ENCODE assay signal across 8 mouse cellular contexts in the genomic region with DNA sequence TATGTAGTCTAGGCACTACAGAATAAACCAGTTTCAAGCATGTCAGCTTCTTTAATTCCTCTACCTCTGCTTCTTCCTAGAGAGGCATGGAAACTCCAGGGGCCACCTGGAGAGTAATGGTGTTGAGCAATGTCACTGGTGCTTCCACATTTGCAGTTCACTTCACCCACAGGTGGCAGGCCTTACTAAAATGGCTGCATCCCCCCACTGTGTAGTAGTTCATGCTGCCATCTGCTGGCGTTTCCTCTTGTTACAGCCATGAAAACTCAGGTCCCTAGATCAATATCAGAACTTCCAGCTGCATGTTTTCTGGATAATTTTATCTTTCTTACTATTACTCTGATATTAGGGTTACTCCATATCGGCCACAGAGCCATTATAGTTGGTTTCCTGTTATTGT.
DNase-seq lines count a peak whose midpoint lies in the region; ATAC-seq and TF ChIP-seq lines count a peak whose summit lies in the region.

No protein-coding gene starts in this region.

- peak; percentile 54 for TF ChIP-seq CTCF in gastrocnemius, adult 2 months (IDR thresholded peaks at IDR 0.05)
- TF ChIP-seq CTCF in spleen, adult 2 months (IDR thresholded peaks at IDR 0.05; ENCODE audit: extremely low read depth, insufficient read depth, insufficient read length, insufficient replicate concordance): peak; percentile 36; the same call in 1 of the 2 replicates

- H3K27me3 ChIP-seq in hindbrain, embryonic 11.5 days (ENCODE audit: control insufficient read depth, insufficient read depth, low read length): no peaks in the 10 kb centered on the region
- H3K27me3 ChIP-seq in midbrain, embryonic 10.5 days (ENCODE audit: low read depth, poor library complexity, severe bottlenecking): no peaks in the 10 kb centered on the region
- no peaks in the 10 kb centered on the region for H3K27me3 ChIP-seq in spleen, adult 2 months (ENCODE audit: control insufficient read depth, insufficient read depth, low read length)

- intact Hi-C loops in gastrocnemius, adult 2 months (cut with DNase I): no loop called here

- H3K9ac ChIP-seq in hindbrain, embryonic 11.5 days (ENCODE audit: low read depth, low read length): no peak overlapping the region

- H3K4me2 ChIP-seq in hindbrain, embryonic 11.5 days (replicated peaks; ENCODE audit: low read depth, low read length): no peak overlapping the region

- TF ChIP-seq POLR2A in spleen, adult 2 months (IDR thresholded peaks at IDR 0.05; ENCODE audit: low read depth, low read length): no peak

- WGBS in hindbrain, embryonic 11.5 days: 24% methylated on average over 2 of the region's 2 CpGs
- 23% methylated on average over 2 of the region's 2 CpGs for WGBS in midbrain, embryonic 10.5 days
- 11% methylated on average over 2 of the region's 2 CpGs for WGBS in spleen, adult 2 months

- H3K4me1 ChIP-seq in hindbrain, embryonic 11.5 days (replicated peaks; ENCODE audit: control insufficient read depth, insufficient read depth, low read length): no peaks in the 10 kb centered on the region
- no peaks in the 10 kb centered on the region for H3K4me1 ChIP-seq in midbrain, embryonic 10.5 days
- H3K4me1 ChIP-seq in spleen, adult 2 months (ENCODE audit: control insufficient read depth, insufficient read depth, insufficient read length): no peaks in the 10 kb centered on the region

- H3K4me3 ChIP-seq in gastrocnemius, adult 2 months: no peak overlapping the region
- no peak overlapping the region for H3K4me3 ChIP-seq in hindbrain, embryonic 11.5 days (ENCODE audit: low read depth, low read length)
- H3K4me3 ChIP-seq in midbrain, embryonic 10.5 days: no peak overlapping the region
- H3K4me3 ChIP-seq in spleen, adult 2 months (ENCODE audit: extremely low read depth, insufficient read depth, insufficient read length): no peak overlapping the region

- DNase-seq in gastrocnemius, adult 2 months: peak; percentile 18
- no peak for DNase-seq in gastrocnemius, adult 8-10 months (ENCODE audit: low spot score in 2 of 2)
- DNase-seq in R1 (ENCODE audit: low read depth, low spot score): peak; percentile 49
- peak; percentile 25 to 46 for DNase-seq in cerebellum, postnatal 4 days (ENCODE audit: low spot score in 2 of 2)
- peak; percentile 69 for DNase-seq in hindbrain, embryonic 11.5 days (ENCODE audit: low spot score)
- peak; percentile 56 to 62 for DNase-seq in layer of hippocampus, postnatal 10 days (ENCODE audit: low spot score in 2 of 2)
- peak; percentile 45 for DNase-seq in midbrain, embryonic 10.5 days (ENCODE audit: low spot score)
- DNase-seq in spleen, adult 2 months (ENCODE audit: low read depth in 1 of 2, low spot score in 2 of 2): peak; percentile 5 to 17

- no peaks in the 10 kb centered on the region for H3K9me3 ChIP-seq in hindbrain, embryonic 11.5 days (ENCODE audit: control insufficient read depth, low read length)
- H3K9me3 ChIP-seq in midbrain, embryonic 10.5 days (replicated peaks): no peaks in the 10 kb centered on the region

- no peaks in the 10 kb centered on the region for H3K36me3 ChIP-seq in hindbrain, embryonic 11.5 days (ENCODE audit: control insufficient read depth, insufficient read depth, low read length)
- H3K36me3 ChIP-seq in midbrain, embryonic 10.5 days: no peaks in the 10 kb centered on the region
- H3K36me3 ChIP-seq in spleen, adult 2 months (ENCODE audit: control insufficient read depth, insufficient read depth, low read length): no peaks in the 10 kb centered on the region

- H3K27ac ChIP-seq in gastrocnemius, adult 2 months: no peak overlapping the region
- no peak overlapping the region for H3K27ac ChIP-seq in hindbrain, embryonic 11.5 days (ENCODE audit: low read depth, low read length)
- H3K27ac ChIP-seq in midbrain, embryonic 10.5 days (replicated peaks): no peak overlapping the region
- H3K27ac ChIP-seq in spleen, adult 2 months (ENCODE audit: insufficient read depth, low read length): no peak overlapping the region

- ATAC-seq in hindbrain, embryonic 11.5 days (ENCODE audit: low FRiP score): peak; percentile 76

Comparison
In these comparisons a context has a peak if more than half of its experiments do, and no peak if none do; other contexts are left out.
1. DNase-seq: peak in gastrocnemius, adult 2 months (single experiment), R1 (single experiment), cerebellum, postnatal 4 days (2 of 2), hindbrain, embryonic 11.5 days (single experiment), layer of hippocampus, postnatal 10 days (2 of 2), midbrain, embryonic 10.5 days (single experiment) and spleen, adult 2 months (2 of 2); none in gastrocnemius, adult 8-10 months (0 of 2).